Mouse (Mus musculus) erythroid progenitor cell, adult 5-6 weeks (primary cell): ENCODE data around the gene Zfp93. TPM values are rescaled to one million over a fixed set of nuclear protein-coding genes. Genes with fewer than 3 reads are reported as not detected.

Experiments
- ATAC-seq: replicated peaks from 2 replicates; pipeline ENCODE4 v1.8.0; 2016; ENCODE audit warnings: moderate number of reproducible peaks, mild to moderate bottlenecking, moderate TSS enrichment, inconsistent platforms; ENCODE audit not compliant: poor library complexity, low FRiP score, severe bottlenecking
- total RNA-seq, 2 experiments: library from RNA; stranded (forward) in 1 of 2; stranded (reverse) in 1 of 2; fragments of 150-400 nt in 1 of 2; fragments of 186-747, 209-891 nt in 1 of 2; gene quantifications; 2 replicates each; pipeline versions ENCODE4 v1.2.3 to v1.2.4; 2015 to 2017; ENCODE audit warnings: low replicate concordance in 2 of 2

The Zfp93 gene
- total RNA-seq, 2 experiments from 2014 or later = 0.83 TPM; not detected in 1

- ATAC-seq = no peak
Measured at GRCm38 (mm10) chr7:24288512-24288911, 18.3 kb downstream of the Zfp93 start.

DNA sequence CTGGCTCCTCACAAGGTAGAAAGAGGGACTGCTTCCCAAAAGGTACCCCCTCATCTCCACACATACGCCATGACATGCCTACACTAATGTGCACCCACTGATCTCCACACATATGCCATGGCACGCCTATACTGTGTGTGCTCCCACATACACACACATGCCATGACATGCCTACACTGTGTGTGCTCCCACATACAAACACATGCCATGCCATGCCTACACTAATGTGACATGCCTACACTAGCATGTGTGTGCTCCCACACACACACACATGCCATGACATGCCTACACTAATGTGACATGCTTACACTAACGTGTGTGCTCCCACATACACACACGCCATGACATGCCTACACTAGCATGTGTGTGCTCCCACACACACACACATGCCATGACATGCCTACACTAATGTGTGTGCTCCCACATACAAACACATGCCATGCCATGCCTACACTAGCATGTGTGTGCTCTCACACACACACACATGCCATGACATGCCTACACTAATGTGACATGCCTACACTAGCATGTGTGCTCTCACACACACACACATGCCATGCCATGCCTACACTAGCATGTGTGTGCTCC, 20.0 kb downstream of the Zfp93 start:
- no peak for ATAC-seq

GRCm38 (mm10) chr7:24291387-24292090, 21.3 kb downstream of the Zfp93 start:
- no peak for ATAC-seq

- no peak for ATAC-seq
Measured at GRCm38 (mm10) chr7:24293061-24293851, 23.0 kb downstream of the Zfp93 start.

GRCm38 (mm10) chr7:24294763-24295162, 24.5 kb downstream of the Zfp93 start:
- no peak for ATAC-seq

GRCm38 (mm10) chr7:24295376-24295775, 25.2 kb downstream of the Zfp93 start:
- ATAC-seq = no peak

GRCm38 (mm10) chr7:24296386-24296785, 26.2 kb downstream of the Zfp93 start:
- no peak for ATAC-seq

GRCm38 (mm10) chr7:24297361-24298095, 27.3 kb downstream of the Zfp93 start:
- ATAC-seq = no peak

DNA sequence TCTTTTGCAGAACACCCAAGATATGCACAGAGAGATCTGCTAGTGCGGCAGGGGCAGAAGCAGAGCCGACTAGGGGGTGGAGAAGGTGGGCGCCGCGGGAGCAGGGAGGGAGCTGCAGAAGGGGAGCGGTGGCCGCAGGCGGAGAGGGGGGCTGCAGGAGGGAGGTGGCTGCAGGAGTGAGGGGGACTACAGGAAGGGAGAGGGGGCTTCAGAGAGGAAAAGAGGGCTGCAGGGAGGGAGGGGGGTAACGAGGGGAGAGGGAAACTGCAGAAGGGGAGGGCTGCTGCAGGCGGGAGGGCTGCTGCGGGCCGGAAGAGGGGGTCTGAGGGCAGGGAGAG, 28.4 kb downstream of the Zfp93 start:
- ATAC-seq = no peak

- peak; percentile 85 for ATAC-seq
Measured at GRCm38 (mm10) chr7:24298973-24299708, 28.9 kb downstream of the Zfp93 start.

DNA sequence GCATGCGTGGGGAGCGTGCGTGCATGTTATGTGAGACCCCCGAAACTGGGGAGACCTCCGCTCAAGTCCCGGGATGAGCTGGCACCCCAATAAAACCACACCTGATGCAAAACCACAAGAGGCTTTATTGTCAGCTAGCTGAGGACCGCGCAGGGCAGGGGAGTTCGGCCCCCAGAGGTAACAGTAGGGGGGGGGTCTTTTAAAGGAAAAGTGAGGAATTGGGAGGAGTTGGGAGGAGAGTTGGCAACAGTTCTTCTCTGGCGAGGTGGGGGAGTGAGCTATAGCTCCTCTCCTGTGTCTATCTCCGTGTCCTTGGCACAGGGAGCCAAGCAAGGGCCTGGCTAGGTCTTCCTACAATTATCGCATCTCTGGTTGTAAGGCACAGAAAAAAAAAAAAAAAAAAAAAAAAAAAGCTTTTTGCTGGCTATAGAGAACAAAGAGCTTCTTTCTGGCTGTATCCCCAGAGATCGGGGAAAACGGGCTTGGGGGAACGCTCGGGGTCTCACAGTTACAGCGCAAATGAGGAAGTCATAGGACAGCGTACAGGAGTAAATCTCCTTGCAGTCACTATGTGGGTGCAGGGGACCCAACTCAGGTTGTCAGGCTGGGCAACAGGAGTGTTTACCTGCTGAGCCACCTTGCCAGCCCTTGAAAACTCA, 29.7 kb downstream of the Zfp93 start:
- ATAC-seq = no peak

DNA sequence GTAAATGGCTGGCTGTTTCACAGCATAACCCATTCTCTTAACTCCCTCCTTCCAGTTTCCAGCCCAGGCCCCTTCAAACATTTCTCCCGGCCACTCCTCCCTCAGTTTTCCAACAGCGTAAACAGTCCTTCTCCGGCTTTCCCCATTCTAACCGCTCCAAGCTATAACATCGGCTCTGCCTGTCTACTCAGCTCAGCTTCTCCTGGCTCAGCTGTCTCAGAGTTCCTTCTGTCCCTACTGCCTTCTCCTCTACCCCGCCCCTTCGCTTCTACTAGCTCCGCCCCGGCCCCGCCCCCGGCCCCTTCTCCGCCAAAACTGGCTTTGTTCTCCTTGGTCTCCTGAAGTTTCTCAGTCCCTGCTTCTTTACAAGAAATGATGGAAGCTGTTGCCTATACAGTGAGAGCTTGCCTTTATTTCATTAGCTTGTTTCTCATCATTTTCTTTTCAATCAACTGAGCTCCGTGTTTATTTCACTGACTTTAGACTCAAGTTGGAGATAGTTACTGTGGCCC, 30.6 kb downstream of the Zfp93 start, which contains the start of gene Zfp61:
Gene Zfp61, minus strand, starts transcription at position 462 of the 512 bp plus-strand sequence.
- ATAC-seq = peak; percentile 86

DNA sequence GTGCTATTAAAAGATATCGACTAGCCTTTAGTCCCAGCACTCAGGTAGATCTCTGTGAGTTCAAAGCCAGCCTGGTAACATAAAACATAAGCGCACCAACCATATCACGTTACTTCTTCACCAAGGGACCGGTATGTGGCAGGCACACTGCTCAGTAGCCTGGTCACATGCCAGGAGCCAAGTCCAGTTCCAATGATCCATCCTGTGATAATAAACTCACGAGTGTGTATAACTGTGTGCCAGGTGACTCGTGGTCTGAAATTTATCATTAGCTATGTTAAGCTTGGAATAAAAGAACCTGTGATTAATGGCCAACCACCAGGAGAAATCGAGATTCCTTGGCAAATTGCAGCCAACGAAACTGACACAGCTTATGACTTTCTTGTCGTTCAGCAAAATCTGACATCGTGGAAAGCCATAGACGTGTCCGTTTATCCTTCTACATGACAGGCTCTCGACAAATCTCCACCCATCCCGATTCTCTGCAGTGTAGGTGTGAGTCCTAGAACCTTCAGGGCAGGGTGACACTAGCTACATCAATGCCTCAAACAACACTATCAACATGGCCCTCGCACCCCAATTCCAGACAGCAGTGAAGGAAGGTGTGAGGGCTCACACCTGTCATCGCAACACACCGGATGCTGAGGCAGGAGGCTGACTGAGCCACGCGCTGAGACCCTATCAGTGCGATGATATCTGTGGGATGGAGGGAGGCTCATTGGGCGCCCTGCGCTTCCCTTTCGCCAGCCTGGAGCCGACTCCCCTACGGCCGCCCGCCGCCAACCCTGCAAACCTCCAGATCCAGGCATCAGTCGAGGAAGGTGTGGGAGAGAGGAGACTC, 45.7 kb downstream of the Zfp93 start:
- ATAC-seq = peak; percentile 52; the same call in 1 of the 2 replicates

GRCm38 (mm10) chr7:24316567-24317092, 46.4 kb downstream of the Zfp93 start, which contains the start of gene Zfp94:
TSS of gene Zfp94 (minus strand) at chr7:24316666.
- peak; percentile 98 for ATAC-seq

DNA sequence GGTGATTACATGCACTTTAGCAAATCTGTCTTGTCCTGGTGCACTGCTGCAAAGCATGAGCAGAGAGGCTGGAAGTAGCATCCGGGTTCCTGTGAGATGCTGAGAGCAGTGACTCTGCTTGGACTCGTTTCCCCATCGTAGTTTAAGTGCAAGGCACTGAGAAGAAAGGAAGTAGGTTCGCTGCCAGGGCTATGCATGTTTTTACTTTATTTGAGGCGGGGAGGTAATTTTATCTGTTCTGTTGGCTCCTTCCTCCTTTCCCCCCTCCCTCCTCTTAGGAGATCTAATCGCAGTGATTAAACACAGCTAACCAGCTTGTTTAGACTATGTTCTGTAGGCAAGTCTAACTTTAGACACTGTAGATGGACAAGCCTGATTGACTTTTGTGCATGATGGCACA, 48.7 kb downstream of the Zfp93 start:
- ATAC-seq = no peak

DNA sequence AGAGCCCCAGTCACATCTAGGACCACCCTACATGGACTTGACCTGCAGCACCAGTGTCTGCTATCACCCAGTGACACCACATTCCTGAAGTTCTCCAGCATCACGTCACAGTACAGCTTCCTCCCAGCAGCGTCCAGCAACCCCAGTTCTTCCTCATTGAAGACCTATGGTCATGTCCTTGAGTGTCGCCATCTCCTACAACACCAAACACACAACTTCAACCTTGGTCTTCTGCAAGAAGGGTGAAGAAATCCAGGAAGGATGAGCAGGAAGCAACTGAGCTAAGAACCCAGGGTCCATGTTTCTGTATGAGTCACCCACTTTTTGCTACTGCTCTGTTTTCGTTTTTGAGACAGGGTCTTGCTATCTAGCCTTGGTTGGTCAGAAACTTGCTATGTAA, 52.4 kb downstream of the Zfp93 start:
- ATAC-seq = no peak

DNA sequence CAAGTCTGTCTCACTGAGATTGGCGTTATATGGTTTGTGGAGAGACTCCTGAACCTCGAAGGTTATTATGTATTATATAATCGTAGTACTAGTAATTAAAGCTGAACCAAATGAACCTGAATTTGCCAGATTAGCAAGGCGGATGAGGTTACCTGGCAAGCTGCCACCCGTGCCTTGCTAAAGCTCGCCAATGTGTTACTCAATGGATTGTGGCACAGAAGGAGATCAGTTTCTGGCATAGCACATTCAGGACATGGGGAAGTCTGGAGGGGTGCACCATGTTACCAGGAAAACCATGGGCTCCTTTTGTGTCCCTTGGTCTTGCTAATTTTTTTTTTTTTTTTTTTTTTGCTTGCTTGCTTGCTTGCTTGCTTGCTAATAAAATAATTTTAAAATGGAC, 55.0 kb downstream of the Zfp93 start:
- ATAC-seq = no peak

DNA sequence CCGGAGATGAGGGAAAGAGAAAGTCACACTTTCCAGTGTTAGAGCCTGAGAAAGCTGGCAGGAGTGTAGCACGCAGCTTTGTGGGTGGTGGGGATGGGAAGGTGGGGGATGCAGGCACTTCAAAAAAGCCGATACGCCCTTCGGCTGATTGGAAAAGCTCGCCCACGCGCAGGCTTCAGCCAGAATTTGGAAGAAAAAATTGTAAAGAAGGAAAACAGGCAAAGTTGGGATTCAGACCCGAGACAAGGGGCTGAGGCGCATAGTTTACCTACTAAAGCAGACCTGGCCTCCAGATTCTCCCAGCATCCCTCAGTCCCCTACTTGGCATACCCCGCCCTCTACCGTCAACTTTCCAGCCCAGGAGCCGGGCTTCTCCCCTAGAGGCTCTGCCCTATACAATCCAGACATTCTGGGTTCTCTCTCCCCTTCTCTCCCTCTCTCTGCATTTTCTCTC, 55.5 kb downstream of the Zfp93 start:
- no peak for ATAC-seq
